Mouse (Mus musculus): ENCODE results near the gene Pla2g5. TPM values are rescaled to one million over a fixed set of nuclear protein-coding genes. Genes with fewer than 3 reads are reported as not detected.

Gene Pla2g5
- polyA plus RNA-seq, 1 experiment from 2014 or later: 0.79 TPM

DNA sequence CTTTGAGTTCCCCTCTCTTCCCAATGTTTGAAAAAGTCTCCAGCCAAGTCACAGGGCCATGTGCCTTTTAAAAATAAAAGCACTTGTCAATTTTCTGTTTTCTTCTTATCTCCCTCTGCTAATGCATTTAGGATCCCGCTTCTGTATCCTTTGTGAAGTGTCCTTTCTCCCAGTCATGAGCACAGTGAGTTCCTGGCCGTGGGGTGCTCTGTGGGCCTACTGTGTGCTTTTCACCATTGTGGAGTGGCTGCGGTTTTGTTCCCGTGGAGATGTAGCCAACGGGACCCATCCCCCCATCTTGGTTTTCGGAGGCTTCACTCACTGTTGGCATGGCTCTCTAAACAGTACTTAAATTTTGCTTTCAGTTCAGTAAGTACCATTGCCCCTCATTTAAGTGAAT lies 2.7 kb upstream of the Pla2g5 start:
- no peaks in the 10 kb centered on the region for H3K9me3 ChIP-seq (replicated peaks; ENCODE audit: control insufficient read depth, low read length, poor library complexity, severe bottlenecking)
- 69% methylated on average over 6 of the region's 6 CpGs for WGBS
- no peaks in the 10 kb centered on the region for H3K36me3 ChIP-seq (ENCODE audit: control insufficient read depth, insufficient read depth, low read length)
- no peaks in the 10 kb centered on the region for H3K4me1 ChIP-seq (ENCODE audit: control insufficient read depth, insufficient read depth, low read length)
- no peak for ATAC-seq
- H3K27me3 ChIP-seq (ENCODE audit: control insufficient read depth, insufficient read depth, low read depth, low read length): no peaks in the 10 kb centered on the region
- H3K9ac ChIP-seq (ENCODE audit: low read depth, low read length): no peak overlapping the region
- H3K4me3 ChIP-seq (ENCODE audit: low read depth, low read length): no peak overlapping the region
- no peak overlapping the region for H3K27ac ChIP-seq (ENCODE audit: low read length)
- no peak overlapping the region for H3K4me2 ChIP-seq (ENCODE audit: low read length)

DNA sequence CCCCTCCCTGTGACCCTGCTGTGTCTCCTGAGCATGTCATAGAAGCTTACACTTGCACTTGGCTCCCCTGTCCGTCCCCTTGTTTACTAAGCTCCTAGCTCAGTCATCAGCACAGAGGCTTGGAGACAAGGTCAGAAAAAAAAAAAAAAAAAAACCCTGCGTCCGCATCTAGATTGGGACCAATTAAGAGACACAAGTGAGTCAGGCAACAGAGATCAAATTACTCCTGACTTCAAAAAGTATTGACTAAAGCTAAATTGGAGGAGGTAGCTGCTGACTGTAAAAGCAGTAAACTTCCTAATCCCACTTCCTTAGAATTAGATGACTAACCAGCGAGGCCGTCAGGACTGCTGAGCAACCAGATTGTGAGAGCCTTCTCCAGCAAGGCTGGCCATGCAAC lies 1.8 kb upstream of the Pla2g5 start:
- Histone ChIP-seq H3K9ac (ENCODE audit: low read depth, low read length) (no peak overlapping the region), H3K4me2 (ENCODE audit: low read length) (no peak overlapping the region), H3K27ac (ENCODE audit: low read length) (no peak overlapping the region), H3K36me3 (ENCODE audit: control insufficient read depth, insufficient read depth, low read length) (no peaks in the 10 kb centered on the region), H3K4me1 (ENCODE audit: control insufficient read depth, insufficient read depth, low read length) (no peaks in the 10 kb centered on the region), H3K9me3 (replicated peaks; ENCODE audit: control insufficient read depth, low read length, poor library complexity, severe bottlenecking) (no peaks in the 10 kb centered on the region), H3K4me3 (ENCODE audit: low read depth, low read length) (no peak overlapping the region), H3K27me3 (ENCODE audit: control insufficient read depth, insufficient read depth, low read depth, low read length) (no peaks in the 10 kb centered on the region)
- 60% methylated on average over 5 of the region's 5 CpGs for WGBS
- no peak for ATAC-seq

DNA sequence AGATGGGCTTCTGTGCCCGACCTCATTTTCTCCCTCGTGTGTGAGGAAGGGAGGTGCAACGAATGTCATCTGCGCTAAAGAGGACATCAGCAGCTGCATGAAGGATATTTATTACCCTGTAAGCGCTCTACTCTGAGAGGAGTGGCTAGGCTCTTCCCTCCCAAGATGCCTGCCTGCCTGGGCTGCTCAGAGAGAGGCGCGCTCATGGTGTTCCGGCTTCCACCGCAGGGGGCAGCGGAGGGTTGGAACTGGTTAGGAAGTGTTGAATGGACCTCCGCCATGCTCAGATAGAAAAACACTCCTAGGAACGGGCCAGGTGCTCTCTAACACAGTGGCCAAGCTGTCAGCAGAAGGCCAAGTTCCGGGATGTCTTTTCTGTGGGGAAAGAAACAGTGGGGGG lies 3.6 kb downstream of the Pla2g5 start:
- peak; percentile 85 for ATAC-seq
- Histone ChIP-seq H3K4me2 (ENCODE audit: low read length) (peak overlapping the region; percentile 55), H3K27me3 (ENCODE audit: control insufficient read depth, insufficient read depth, low read depth, low read length) (no peaks in the 10 kb centered on the region), H3K4me3 (ENCODE audit: low read depth, low read length) (peak overlapping the region; percentile 32), H3K36me3 (ENCODE audit: control insufficient read depth, insufficient read depth, low read length) (no peaks in the 10 kb centered on the region), H3K4me1 (ENCODE audit: control insufficient read depth, insufficient read depth, low read length) (peaks cover 3% of the 10 kb centered on the region; the same call in 1 of the 2 replicates), H3K9me3 (replicated peaks; ENCODE audit: control insufficient read depth, low read length, poor library complexity, severe bottlenecking) (no peaks in the 10 kb centered on the region), H3K9ac (ENCODE audit: low read depth, low read length) (peak overlapping the region; percentile 52; the same call in 1 of the 2 replicates), H3K27ac (ENCODE audit: low read length) (peak overlapping the region; percentile 59)
- WGBS: 4% methylated on average over 13 of the region's 13 CpGs

DNA sequence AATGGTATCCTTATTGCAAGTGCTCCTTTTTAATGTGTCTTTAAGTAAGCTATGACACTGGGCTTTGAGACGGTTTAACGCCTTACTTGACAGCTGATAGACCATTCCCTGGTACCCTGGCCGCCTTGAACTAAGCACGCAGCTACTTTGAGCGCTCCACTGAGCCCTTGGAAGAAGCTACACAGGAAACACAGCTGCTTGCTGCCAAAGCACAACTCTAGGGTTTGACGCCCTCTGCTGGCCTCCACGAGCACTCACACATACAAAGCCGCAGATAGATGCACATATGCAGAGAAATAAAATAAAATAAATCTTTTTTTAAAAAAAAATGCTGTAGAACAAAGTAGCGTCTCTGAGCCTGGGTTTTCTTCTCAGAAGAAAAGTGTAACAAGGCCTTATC lies 4.0 kb downstream of the Pla2g5 start:
- Histone ChIP-seq H3K27me3 (ENCODE audit: control insufficient read depth, insufficient read depth, low read depth, low read length) (no peaks in the 10 kb centered on the region), H3K36me3 (ENCODE audit: control insufficient read depth, insufficient read depth, low read length) (no peaks in the 10 kb centered on the region), H3K27ac (ENCODE audit: low read length) (peak overlapping the region; percentile 59), H3K4me2 (ENCODE audit: low read length) (peak overlapping the region; percentile 55), H3K4me3 (ENCODE audit: low read depth, low read length) (peak overlapping the region; percentile 32), H3K4me1 (ENCODE audit: control insufficient read depth, insufficient read depth, low read length) (peaks cover 3% of the 10 kb centered on the region; the same call in 1 of the 2 replicates), H3K9ac (ENCODE audit: low read depth, low read length) (peak overlapping the region; percentile 52; the same call in 1 of the 2 replicates), H3K9me3 (replicated peaks; ENCODE audit: control insufficient read depth, low read length, poor library complexity, severe bottlenecking) (no peaks in the 10 kb centered on the region)
- ATAC-seq: 0 out of 2 replicates have a peak, but pooled peaks have one; percentile 26
- WGBS: 15% methylated on average over 9 of the region's 9 CpGs

DNA sequence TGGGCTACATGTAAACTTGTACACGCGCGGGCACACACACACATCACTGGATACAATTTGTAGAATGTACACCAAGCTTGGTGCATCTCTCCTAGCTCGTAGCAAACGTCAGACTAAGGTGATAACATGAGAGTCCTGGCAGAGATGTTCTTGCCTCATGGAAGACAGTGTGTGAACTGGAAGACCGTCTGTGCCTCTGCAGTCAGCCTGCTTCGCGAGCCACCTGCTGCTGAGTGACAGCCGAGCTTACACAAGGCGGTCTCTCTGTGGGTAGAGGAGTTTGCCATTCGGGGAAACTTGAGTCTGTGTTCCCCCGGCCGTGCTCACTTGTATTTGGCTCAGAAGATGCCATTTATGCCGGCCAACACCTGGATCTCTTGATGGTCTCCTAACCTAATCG lies 4.8 kb downstream of the Pla2g5 start:
- ATAC-seq: no peak
- Histone ChIP-seq H3K4me3 (ENCODE audit: low read depth, low read length) (no peak overlapping the region), H3K4me1 (ENCODE audit: control insufficient read depth, insufficient read depth, low read length) (peaks cover 3% of the 10 kb centered on the region; the same call in 1 of the 2 replicates), H3K36me3 (ENCODE audit: control insufficient read depth, insufficient read depth, low read length) (no peaks in the 10 kb centered on the region), H3K27me3 (ENCODE audit: control insufficient read depth, insufficient read depth, low read depth, low read length) (no peaks in the 10 kb centered on the region), H3K9ac (ENCODE audit: low read depth, low read length) (no peak overlapping the region), H3K4me2 (ENCODE audit: low read length) (no peak overlapping the region), H3K27ac (ENCODE audit: low read length) (no peak overlapping the region), H3K9me3 (replicated peaks; ENCODE audit: control insufficient read depth, low read length, poor library complexity, severe bottlenecking) (no peaks in the 10 kb centered on the region)
- WGBS: 84% methylated on average over 15 of the region's 15 CpGs

DNA sequence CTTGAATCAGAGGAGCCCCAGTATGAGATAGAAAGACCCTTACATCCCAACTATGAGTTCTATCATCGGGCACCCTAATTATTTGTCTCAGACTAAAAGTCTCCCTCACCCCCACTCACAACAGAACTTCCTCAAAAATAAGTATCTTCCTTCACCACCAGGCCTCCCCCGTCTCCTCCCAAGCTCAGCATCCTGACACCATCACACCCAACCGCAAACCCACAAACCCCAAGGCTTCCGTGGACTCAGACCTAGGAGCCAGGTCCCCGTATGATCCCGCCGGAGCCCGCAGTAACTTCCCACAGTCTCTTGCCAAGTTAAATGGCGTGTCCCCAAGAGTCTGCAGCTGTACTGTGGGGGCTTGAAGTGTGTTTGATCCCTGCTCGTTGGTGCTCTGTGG lies 5.7 kb downstream of the Pla2g5 start:
- Histone ChIP-seq H3K27me3 (ENCODE audit: control insufficient read depth, insufficient read depth, low read depth, low read length) (no peaks in the 10 kb centered on the region), H3K9me3 (replicated peaks; ENCODE audit: control insufficient read depth, low read length, poor library complexity, severe bottlenecking) (no peaks in the 10 kb centered on the region), H3K9ac (ENCODE audit: low read depth, low read length) (no peak overlapping the region), H3K27ac (ENCODE audit: low read length) (no peak overlapping the region), H3K36me3 (ENCODE audit: control insufficient read depth, insufficient read depth, low read length) (no peaks in the 10 kb centered on the region), H3K4me1 (ENCODE audit: control insufficient read depth, insufficient read depth, low read length) (peaks cover 3% of the 10 kb centered on the region; the same call in 1 of the 2 replicates), H3K4me2 (ENCODE audit: low read length) (no peak overlapping the region), H3K4me3 (ENCODE audit: low read depth, low read length) (no peak overlapping the region)
- 90% methylated on average over 10 of the region's 10 CpGs for WGBS
- ATAC-seq: no peak

DNA sequence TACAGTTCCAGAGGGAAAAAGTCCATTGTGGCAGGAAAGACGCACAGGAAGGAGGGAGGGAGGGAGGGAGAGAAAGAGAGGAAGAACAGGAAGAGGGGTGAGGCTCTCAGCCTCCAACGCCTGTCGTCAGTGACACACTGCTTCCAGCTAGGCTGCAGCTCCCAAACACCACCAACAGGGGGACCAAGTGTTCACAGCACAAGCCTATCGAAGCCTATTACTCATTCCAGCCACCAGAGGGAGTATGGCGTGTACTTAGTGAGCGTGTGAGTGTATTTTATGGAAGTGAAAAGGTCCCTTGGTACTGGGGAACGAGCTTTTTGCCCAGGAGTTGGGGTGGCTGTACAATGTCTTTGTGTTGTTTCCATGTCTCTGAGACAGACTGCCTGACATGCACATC lies 6.8 kb downstream of the Pla2g5 start:
- ATAC-seq: no peak
- Histone ChIP-seq H3K9ac (ENCODE audit: low read depth, low read length) (no peak overlapping the region), H3K27me3 (ENCODE audit: control insufficient read depth, insufficient read depth, low read depth, low read length) (no peaks in the 10 kb centered on the region), H3K36me3 (ENCODE audit: control insufficient read depth, insufficient read depth, low read length) (no peaks in the 10 kb centered on the region), H3K27ac (ENCODE audit: low read length) (no peak overlapping the region), H3K4me3 (ENCODE audit: low read depth, low read length) (no peak overlapping the region), H3K4me1 (ENCODE audit: control insufficient read depth, insufficient read depth, low read length) (peaks cover 5% of the 10 kb centered on the region), H3K9me3 (replicated peaks; ENCODE audit: control insufficient read depth, low read length, poor library complexity, severe bottlenecking) (no peaks in the 10 kb centered on the region), H3K4me2 (ENCODE audit: low read length) (no peak overlapping the region)
- 28% methylated on average over 7 of the region's 7 CpGs for WGBS

DNA sequence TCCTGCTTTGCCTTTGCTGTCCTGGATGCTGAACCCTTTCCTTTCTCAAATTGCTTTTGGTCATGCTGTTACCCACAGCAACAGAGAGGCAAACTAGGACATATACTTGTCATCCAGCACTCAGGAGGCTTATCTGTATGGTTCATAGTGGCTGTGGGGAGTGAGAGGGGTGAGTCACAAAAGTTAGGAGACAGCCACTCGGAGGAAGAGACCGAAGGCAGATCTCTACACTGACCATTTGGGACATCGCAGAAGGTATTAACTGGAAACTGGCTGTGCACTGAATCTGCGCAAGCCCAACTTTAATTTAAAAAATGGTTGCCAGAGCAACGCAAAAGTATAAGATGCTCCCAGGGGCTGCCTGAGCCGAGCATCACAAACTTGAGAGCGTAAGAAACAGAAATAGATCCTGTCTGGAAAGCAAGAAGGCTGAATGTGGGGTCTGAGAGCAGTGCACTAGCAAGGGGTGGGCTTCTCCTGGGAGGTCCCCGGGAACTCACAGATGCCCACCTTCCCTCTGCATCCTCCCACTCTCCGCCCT lies 8.1 kb downstream of the Pla2g5 start:
- Histone ChIP-seq H3K4me1 (ENCODE audit: control insufficient read depth, insufficient read depth, low read length) (peaks cover 5% of the 10 kb centered on the region), H3K27ac (ENCODE audit: low read length) (no peak overlapping the region), H3K4me3 (ENCODE audit: low read depth, low read length) (no peak overlapping the region), H3K9me3 (replicated peaks; ENCODE audit: control insufficient read depth, low read length, poor library complexity, severe bottlenecking) (no peaks in the 10 kb centered on the region), H3K4me2 (ENCODE audit: low read length) (no peak overlapping the region), H3K36me3 (ENCODE audit: control insufficient read depth, insufficient read depth, low read length) (no peaks in the 10 kb centered on the region), H3K9ac (ENCODE audit: low read depth, low read length) (no peak overlapping the region), H3K27me3 (ENCODE audit: control insufficient read depth, insufficient read depth, low read depth, low read length) (no peaks in the 10 kb centered on the region)
- ATAC-seq: no peak
- WGBS: 73% methylated on average over 9 of the region's 9 CpGs

DNA sequence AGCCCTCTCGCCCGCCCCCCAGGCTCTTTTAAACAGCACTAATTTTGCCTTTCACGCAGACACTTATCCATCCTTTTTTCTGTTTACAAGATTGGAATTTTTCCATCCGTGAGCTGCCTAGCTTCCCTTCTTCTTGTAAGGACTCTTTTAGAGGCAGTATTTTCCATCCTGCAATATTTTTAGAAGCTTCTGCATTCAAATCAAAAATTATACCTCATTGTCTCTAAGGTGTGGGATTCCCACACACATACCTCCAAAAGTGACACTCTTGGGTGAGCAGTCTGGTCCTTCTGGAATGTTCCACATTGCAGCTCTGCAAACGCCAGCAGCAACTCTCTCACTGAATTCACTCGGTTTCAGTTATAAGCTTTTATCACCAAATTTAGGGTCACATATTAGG lies 10.3 kb downstream of the Pla2g5 start:
- Histone ChIP-seq H3K4me2 (ENCODE audit: low read length) (no peak overlapping the region), H3K4me3 (ENCODE audit: low read depth, low read length) (no peak overlapping the region), H3K4me1 (ENCODE audit: control insufficient read depth, insufficient read depth, low read length) (peaks cover 2% of the 10 kb centered on the region), H3K36me3 (ENCODE audit: control insufficient read depth, insufficient read depth, low read length) (no peaks in the 10 kb centered on the region), H3K9me3 (replicated peaks; ENCODE audit: control insufficient read depth, low read length, poor library complexity, severe bottlenecking) (no peaks in the 10 kb centered on the region), H3K9ac (ENCODE audit: low read depth, low read length) (no peak overlapping the region), H3K27ac (ENCODE audit: low read length) (no peak overlapping the region), H3K27me3 (ENCODE audit: control insufficient read depth, insufficient read depth, low read depth, low read length) (no peaks in the 10 kb centered on the region)
- ATAC-seq: no peak
- WGBS: 77% methylated on average over 6 of the region's 6 CpGs

All from midbrain, embryonic 16.5 days (tissue).